Mouse (Mus musculus): ENCODE measurements around the gene March6. TPM values are rescaled to one million over a fixed set of nuclear protein-coding genes. Genes with fewer than 3 reads are reported as not detected.

Gene March6
- polyA plus RNA-seq, 1 experiment from 2014 or later, result 12.9 TPM

DNA sequence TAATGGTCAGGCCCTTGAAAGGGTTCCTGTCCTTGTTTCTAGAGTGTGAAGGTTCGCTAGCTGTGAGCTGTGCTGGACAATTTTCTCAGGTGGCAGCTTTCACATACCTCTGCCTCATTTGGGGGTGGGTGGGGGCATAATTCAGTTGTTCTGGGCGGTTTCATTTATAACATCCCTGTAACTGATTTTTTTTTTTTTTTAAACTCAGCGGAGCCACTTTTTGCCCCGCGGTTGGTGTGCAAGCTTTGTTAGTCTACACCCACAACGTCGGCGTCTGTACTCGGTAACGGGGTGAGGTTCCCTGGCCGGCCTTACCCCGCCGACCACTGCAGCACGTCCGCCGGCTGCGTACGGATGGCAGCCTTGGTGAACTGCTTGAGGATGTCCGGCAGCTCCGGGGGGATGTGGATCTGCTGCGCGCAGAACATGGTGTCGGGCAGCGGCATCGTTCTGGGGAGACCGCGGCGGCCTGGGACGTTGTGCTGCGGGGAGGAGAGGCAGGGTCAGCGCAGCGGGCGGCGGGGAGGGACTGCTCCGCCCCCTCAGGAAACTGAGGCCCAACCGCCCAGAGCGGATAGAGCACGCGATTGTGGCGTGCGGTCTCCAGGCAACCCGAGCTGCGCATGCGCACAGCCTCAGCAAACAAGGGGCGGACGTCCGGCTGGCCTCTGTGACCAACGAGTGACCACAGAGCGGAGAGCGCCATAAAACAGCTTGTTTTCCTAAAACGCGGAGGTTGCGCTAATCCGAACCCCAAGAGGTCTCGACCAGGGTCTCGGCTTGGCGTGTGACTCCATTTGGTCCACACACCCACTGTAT is 77.5 kb downstream of the March6 start, which contains the start of gene Ropn1l:
Gene Ropn1l (minus strand): TSS at position 640 of the 819 bp plus-strand sequence.
- peak within 1 kb of the TSS; percentile 67 for H3K9ac ChIP-seq (ENCODE audit: low read length)
- H3K36me3 ChIP-seq (ENCODE audit: control insufficient read depth, insufficient read depth, low read length), result peaks cover 4% of the 10 kb centered on the region; the same call in 1 of the 2 replicates
- peak; percentile 92 for DNase-seq (ENCODE audit: low spot score)
- no peaks in the 10 kb centered on the region for H3K27me3 ChIP-seq (ENCODE audit: control insufficient read depth, insufficient read depth, low read length)
- H3K4me2 ChIP-seq (replicated peaks; ENCODE audit: low read depth), result peak within 1 kb of the TSS; percentile 87
- no peaks in the 10 kb centered on the region for H3K4me1 ChIP-seq (replicated peaks; ENCODE audit: control insufficient read depth, insufficient read depth)
- WGBS, result under 1% methylated on average over 53 of the region's 57 CpGs
- H3K4me3 ChIP-seq (ENCODE audit: low read depth, low read length), result peak within 1 kb of the TSS; percentile 65
- peak; percentile 91 for ATAC-seq (ENCODE audit: low FRiP score, low TSS enrichment)
- no peaks in the 10 kb centered on the region for H3K9me3 ChIP-seq (ENCODE audit: control insufficient read depth, low read length)
- no peak for TF ChIP-seq EP300 (optimal IDR thresholded peaks at IDR 0.05)
- TF ChIP-seq CTCF (IDR thresholded peaks at IDR 0.05; ENCODE audit: low read depth), result no peak
- 0 out of 2 replicates have a peak within 1 kb of the TSS, but pooled peaks have one; percentile 71 for H3K27ac ChIP-seq (replicated peaks)

GRCm38 (mm10) chr15:31452336-31453097 is 78.3 kb downstream of the March6 start:
- ATAC-seq (ENCODE audit: low FRiP score, low TSS enrichment) (no peak), DNase-seq (ENCODE audit: low spot score) (no peak)
- Histone ChIP-seq H3K9ac (ENCODE audit: low read length) (peak overlapping the region; percentile 67), H3K4me2 (replicated peaks; ENCODE audit: low read depth) (peak overlapping the region; percentile 87), H3K4me1 (replicated peaks; ENCODE audit: control insufficient read depth, insufficient read depth) (no peaks in the 10 kb centered on the region), H3K27me3 (ENCODE audit: control insufficient read depth, insufficient read depth, low read length) (no peaks in the 10 kb centered on the region), H3K4me3 (ENCODE audit: low read depth, low read length) (peak overlapping the region; percentile 65), H3K9me3 (ENCODE audit: control insufficient read depth, low read length) (no peaks in the 10 kb centered on the region), H3K27ac (replicated peaks) (0 out of 2 replicates have a peak overlapping the region, but pooled peaks have one; percentile 63), H3K36me3 (ENCODE audit: control insufficient read depth, insufficient read depth, low read length) (no peaks in the 10 kb centered on the region)
- TF ChIP-seq EP300 (optimal IDR thresholded peaks at IDR 0.05) (no peak), CTCF (IDR thresholded peaks at IDR 0.05; ENCODE audit: low read depth) (no peak)
- 28% methylated on average over 18 of the region's 18 CpGs for WGBS

DNA sequence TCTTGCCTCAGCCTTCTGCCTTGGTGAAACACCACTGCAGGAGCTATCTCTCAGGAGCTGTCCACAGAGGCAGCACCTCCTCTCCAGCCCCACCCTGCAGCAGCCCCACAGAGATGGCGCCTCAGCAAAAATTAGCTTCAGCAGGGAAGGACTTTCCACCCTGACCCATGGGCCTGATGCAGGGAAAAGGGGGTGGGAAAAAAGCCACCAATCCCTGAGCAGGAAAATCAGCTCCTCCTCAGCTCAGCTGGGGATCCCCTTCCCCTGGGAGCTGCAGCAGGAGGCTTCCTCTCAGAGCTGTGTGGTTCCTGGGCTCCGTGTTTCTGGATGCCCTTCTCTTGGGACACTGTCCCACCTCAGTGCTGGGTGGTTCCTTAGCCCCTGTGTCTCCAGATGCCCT is 81.1 kb downstream of the March6 start:
- H3K36me3 ChIP-seq (ENCODE audit: control insufficient read depth, insufficient read depth, low read length), result no peaks in the 10 kb centered on the region
- H3K4me1 ChIP-seq (replicated peaks; ENCODE audit: control insufficient read depth, insufficient read depth), result no peaks in the 10 kb centered on the region
- H3K27ac ChIP-seq (replicated peaks), result no peak overlapping the region
- ATAC-seq (ENCODE audit: low FRiP score, low TSS enrichment), result no peak
- H3K4me2 ChIP-seq (replicated peaks; ENCODE audit: low read depth), result no peak overlapping the region
- no peaks in the 10 kb centered on the region for H3K27me3 ChIP-seq (ENCODE audit: control insufficient read depth, insufficient read depth, low read length)
- no peak for DNase-seq (ENCODE audit: low spot score)
- no peak overlapping the region for H3K9ac ChIP-seq (ENCODE audit: low read length)
- no peak overlapping the region for H3K4me3 ChIP-seq (ENCODE audit: low read depth, low read length)
- WGBS, result 15% methylated on average over 2 of the region's 2 CpGs
- TF ChIP-seq EP300 (optimal IDR thresholded peaks at IDR 0.05), result no peak
- no peak for TF ChIP-seq CTCF (IDR thresholded peaks at IDR 0.05; ENCODE audit: low read depth)
- H3K9me3 ChIP-seq (ENCODE audit: control insufficient read depth, low read length), result no peaks in the 10 kb centered on the region

DNA sequence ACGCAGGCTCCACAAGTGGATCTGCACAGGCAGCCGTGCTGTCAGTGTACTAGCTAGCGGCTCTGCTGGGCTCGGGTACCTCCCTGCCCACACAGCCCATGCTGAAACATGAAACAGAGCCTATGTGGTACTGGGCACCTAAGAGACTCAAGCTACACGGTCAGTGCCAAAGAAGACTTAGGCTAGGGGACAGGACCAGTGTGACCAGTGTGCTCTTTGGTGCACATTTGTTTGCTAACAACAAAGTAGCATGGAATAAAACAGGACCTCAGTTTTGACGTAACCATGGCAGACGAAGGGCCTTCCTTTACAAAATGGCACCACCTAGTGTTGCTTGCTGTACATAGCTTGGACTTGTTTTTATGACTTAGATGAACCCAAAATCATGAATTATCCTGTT is 83.7 kb downstream of the March6 start:
- WGBS, result 38% methylated on average over 7 of the region's 7 CpGs
- no peaks in the 10 kb centered on the region for H3K36me3 ChIP-seq (ENCODE audit: control insufficient read depth, insufficient read depth, low read length)
- H3K9me3 ChIP-seq (ENCODE audit: control insufficient read depth, low read length), result no peaks in the 10 kb centered on the region
- peak; percentile 43; the same call in 1 of the 2 replicates for ATAC-seq (ENCODE audit: low FRiP score, low TSS enrichment)
- H3K4me1 ChIP-seq (replicated peaks; ENCODE audit: control insufficient read depth, insufficient read depth), result no peaks in the 10 kb centered on the region
- H3K4me2 ChIP-seq (replicated peaks; ENCODE audit: low read depth), result no peak overlapping the region
- H3K9ac ChIP-seq (ENCODE audit: low read length), result no peak overlapping the region
- H3K4me3 ChIP-seq (ENCODE audit: low read depth, low read length), result no peak overlapping the region
- H3K27me3 ChIP-seq (ENCODE audit: control insufficient read depth, insufficient read depth, low read length), result no peaks in the 10 kb centered on the region
- peak; percentile 34 for DNase-seq (ENCODE audit: low spot score)
- TF ChIP-seq CTCF (IDR thresholded peaks at IDR 0.05; ENCODE audit: low read depth) (peak; percentile 92), EP300 (optimal IDR thresholded peaks at IDR 0.05) (no peak)
- H3K27ac ChIP-seq (replicated peaks), result no peak overlapping the region

- Histone ChIP-seq H3K27me3 (ENCODE audit: control insufficient read depth, insufficient read depth, low read length) (no peaks in the 10 kb centered on the region), H3K4me3 (ENCODE audit: low read depth, low read length) (no peak overlapping the region), H3K36me3 (ENCODE audit: control insufficient read depth, insufficient read depth, low read length) (no peaks in the 10 kb centered on the region), H3K9ac (ENCODE audit: low read length) (no peak overlapping the region), H3K4me2 (replicated peaks; ENCODE audit: low read depth) (no peak overlapping the region), H3K4me1 (replicated peaks; ENCODE audit: control insufficient read depth, insufficient read depth) (no peaks in the 10 kb centered on the region), H3K9me3 (ENCODE audit: control insufficient read depth, low read length) (no peaks in the 10 kb centered on the region), H3K27ac (replicated peaks) (no peak overlapping the region)
- WGBS, result 90% methylated on average over 4 of the region's 4 CpGs
- TF ChIP-seq EP300 (optimal IDR thresholded peaks at IDR 0.05) (no peak), CTCF (IDR thresholded peaks at IDR 0.05; ENCODE audit: low read depth) (no peak)
- DNase-seq (ENCODE audit: low spot score) (no peak), ATAC-seq (ENCODE audit: low FRiP score, low TSS enrichment) (no peak)
These were observed 88.2 kb downstream of the March6 start for GRCm38 (mm10) chr15:31442698-31443097.
